Mouse (Mus musculus): ENCODE measurements around the gene Gm11983. TPM values are rescaled to one million over a fixed set of nuclear protein-coding genes. Genes with fewer than 3 reads are reported as not detected.
"Not testable (repeated sequence)": the region's sequence is repeated elsewhere in the genome, so short reads cannot be mapped to it uniquely, and the experiment has no call there.

The Gm11983 gene
- not detected in 2 replicates for polyA plus RNA-seq (2012; ENCODE audit: insufficient read depth, insufficient read length, missing spikeins)

- Histone ChIP-seq H3K4me1 (ENCODE audit: control insufficient read depth, insufficient read depth, low read length) (no peaks in the 10 kb centered on the region), H3K27ac (ENCODE audit: insufficient read depth, low read depth, low read length) (no peak within 1 kb of the TSS), H3K4me3 (ENCODE audit: insufficient read depth, low read length) (no peak within 1 kb of the TSS)
- TF ChIP-seq CTCF (IDR thresholded peaks at IDR 0.05; ENCODE audit: low read depth, low read length) (no peak), POLR2A (IDR thresholded peaks at IDR 0.05; ENCODE audit: borderline replicate concordance, low read depth, low read length) (no peak)
Observed at GRCm38 (mm10) chr11:6837554-6837953, at the start of gene Gm11983. TSS of gene Gm11983 (minus strand) at chr11:6837654.

- H3K4me3 ChIP-seq (ENCODE audit: insufficient read depth, low read length); H3K4me1 ChIP-seq (ENCODE audit: control insufficient read depth, insufficient read depth, low read length); H3K27ac ChIP-seq (ENCODE audit: insufficient read depth, low read depth, low read length): not testable (repeated sequence)
Observed at GRCm38 (mm10) chr11:6883045-6883444, 45.6 kb upstream of the Gm11983 start.

GRCm38 (mm10) chr11:6881614-6882013 is 44.2 kb upstream of the Gm11983 start:
- Histone ChIP-seq H3K27ac (ENCODE audit: insufficient read depth, low read depth, low read length) (no peak overlapping the region), H3K4me1 (ENCODE audit: control insufficient read depth, insufficient read depth, low read length) (no peaks in the 10 kb centered on the region), H3K4me3 (ENCODE audit: insufficient read depth, low read length) (no peak overlapping the region)
- TF ChIP-seq POLR2A (IDR thresholded peaks at IDR 0.05; ENCODE audit: borderline replicate concordance, low read depth, low read length), result no peak
- no peak for TF ChIP-seq CTCF (IDR thresholded peaks at IDR 0.05; ENCODE audit: low read depth, low read length)

GRCm38 (mm10) chr11:6877740-6878139 is 40.3 kb upstream of the Gm11983 start:
- H3K4me3 ChIP-seq (ENCODE audit: insufficient read depth, low read length), result no peak overlapping the region
- H3K27ac ChIP-seq (ENCODE audit: insufficient read depth, low read depth, low read length), result no peak overlapping the region
- TF ChIP-seq CTCF (IDR thresholded peaks at IDR 0.05; ENCODE audit: low read depth, low read length) (no peak), POLR2A (IDR thresholded peaks at IDR 0.05; ENCODE audit: borderline replicate concordance, low read depth, low read length) (no peak)
- no peaks in the 10 kb centered on the region for H3K4me1 ChIP-seq (ENCODE audit: control insufficient read depth, insufficient read depth, low read length)

GRCm38 (mm10) chr11:6870947-6871346 is 33.5 kb upstream of the Gm11983 start:
- Histone ChIP-seq H3K4me1 (ENCODE audit: control insufficient read depth, insufficient read depth, low read length) (no peaks in the 10 kb centered on the region), H3K27ac (ENCODE audit: insufficient read depth, low read depth, low read length) (no peak overlapping the region), H3K4me3 (ENCODE audit: insufficient read depth, low read length) (no peak overlapping the region)
- TF ChIP-seq POLR2A (IDR thresholded peaks at IDR 0.05; ENCODE audit: borderline replicate concordance, low read depth, low read length), result no peak
- TF ChIP-seq CTCF (IDR thresholded peaks at IDR 0.05; ENCODE audit: low read depth, low read length), result no peak

- H3K4me1 ChIP-seq (ENCODE audit: control insufficient read depth, insufficient read depth, low read length), result no peaks in the 10 kb centered on the region
- H3K4me3 ChIP-seq (ENCODE audit: insufficient read depth, low read length), result no peak overlapping the region
- TF ChIP-seq POLR2A (IDR thresholded peaks at IDR 0.05; ENCODE audit: borderline replicate concordance, low read depth, low read length) (no peak), CTCF (IDR thresholded peaks at IDR 0.05; ENCODE audit: low read depth, low read length) (no peak)
- no peak overlapping the region for H3K27ac ChIP-seq (ENCODE audit: insufficient read depth, low read depth, low read length)
Observed at GRCm38 (mm10) chr11:6865536-6865935, 28.1 kb upstream of the Gm11983 start.

- TF ChIP-seq CTCF (IDR thresholded peaks at IDR 0.05; ENCODE audit: low read depth, low read length), result no peak
- TF ChIP-seq POLR2A (IDR thresholded peaks at IDR 0.05; ENCODE audit: borderline replicate concordance, low read depth, low read length), result no peak
- H3K27ac ChIP-seq (ENCODE audit: insufficient read depth, low read depth, low read length), result no peak overlapping the region
- H3K4me1 ChIP-seq (ENCODE audit: control insufficient read depth, insufficient read depth, low read length), result no peaks in the 10 kb centered on the region
- no peak overlapping the region for H3K4me3 ChIP-seq (ENCODE audit: insufficient read depth, low read length)
Observed at GRCm38 (mm10) chr11:6862185-6862584, 24.7 kb upstream of the Gm11983 start.

GRCm38 (mm10) chr11:6859898-6860858 is 22.7 kb upstream of the Gm11983 start:
- TF ChIP-seq POLR2A (IDR thresholded peaks at IDR 0.05; ENCODE audit: borderline replicate concordance, low read depth, low read length) (no peak), CTCF (IDR thresholded peaks at IDR 0.05; ENCODE audit: low read depth, low read length) (no peak)
- no peak overlapping the region for H3K4me3 ChIP-seq (ENCODE audit: insufficient read depth, low read length)
- no peaks in the 10 kb centered on the region for H3K4me1 ChIP-seq (ENCODE audit: control insufficient read depth, insufficient read depth, low read length)
- H3K27ac ChIP-seq (ENCODE audit: insufficient read depth, low read depth, low read length), result no peak overlapping the region

- TF ChIP-seq CTCF (IDR thresholded peaks at IDR 0.05; ENCODE audit: low read depth, low read length), result no peak
- no peak for TF ChIP-seq POLR2A (IDR thresholded peaks at IDR 0.05; ENCODE audit: borderline replicate concordance, low read depth, low read length)
- H3K4me1 ChIP-seq (ENCODE audit: control insufficient read depth, insufficient read depth, low read length), result no peaks in the 10 kb centered on the region
- no peak overlapping the region for H3K4me3 ChIP-seq (ENCODE audit: insufficient read depth, low read length)
- H3K27ac ChIP-seq (ENCODE audit: insufficient read depth, low read depth, low read length), result no peak overlapping the region
Observed at GRCm38 (mm10) chr11:6859096-6859495, 21.6 kb upstream of the Gm11983 start.

- Histone ChIP-seq H3K27ac (ENCODE audit: insufficient read depth, low read depth, low read length) (no peak overlapping the region), H3K4me3 (ENCODE audit: insufficient read depth, low read length) (no peak overlapping the region), H3K4me1 (ENCODE audit: control insufficient read depth, insufficient read depth, low read length) (no peaks in the 10 kb centered on the region)
- no peak for TF ChIP-seq CTCF (IDR thresholded peaks at IDR 0.05; ENCODE audit: low read depth, low read length)
- no peak for TF ChIP-seq POLR2A (IDR thresholded peaks at IDR 0.05; ENCODE audit: borderline replicate concordance, low read depth, low read length)
Observed at GRCm38 (mm10) chr11:6855942-6856341, 18.5 kb upstream of the Gm11983 start.

- H3K4me1 ChIP-seq (ENCODE audit: control insufficient read depth, insufficient read depth, low read length); H3K27ac ChIP-seq (ENCODE audit: insufficient read depth, low read depth, low read length); H3K4me3 ChIP-seq (ENCODE audit: insufficient read depth, low read length): not testable (repeated sequence)
Observed at GRCm38 (mm10) chr11:6853366-6853765, 15.9 kb upstream of the Gm11983 start.
